Mouse (Mus musculus) left cerebral cortex, postnatal 14 days (tissue): Measurements from ENCODE around the gene Abhd18. TPM values are rescaled to one million over a fixed set of nuclear protein-coding genes. Genes with fewer than 3 reads are reported as not detected.
"Not testable (repeated sequence)": the region's sequence is repeated elsewhere in the genome, so short reads cannot be mapped to it uniquely, and the experiment has no call there.

Experiments
- DNase-seq, 2 experiments: peaks; one replicate each; pipeline ENCODE4 v3.0.0; 2021 to 2022; ENCODE audit warnings: low spot score in 2 of 2, mixed read lengths in 1 of 2
- intact Hi-C: fragments of 180-260 bp; cut with DNase I; formaldehyde crosslinking; loops from one replicate; pipeline ENCODE4 v1.15.1; 2025
- long read RNA-seq, 2 experiments: library from polyadenylated mRNA; stranded (forward); transcript quantifications; one replicate each; pipeline ENCODE4 v2.0.0; 2021
- total RNA-seq, 2 experiments: library from RNA; stranded (reverse); gene quantifications; 2 replicates each; pipeline ENCODE4 v1.2.3; 2021

Gene Abhd18
- 10 to 100 TPM; 11.3 to 14.8 TPM for total RNA-seq
- long read RNA-seq, experiment 1, partial matches to known transcripts: 0 of 10 reads
- long read RNA-seq, experiment 1, other reads (novel, unspliced or antisense): 4 of 10 reads
- long read RNA-seq, experiment 2, transcript Abhd18-201 (13 exons, 3,277 nt): major isoform, 5 of 9 reads
- long read RNA-seq, experiment 2, partial matches to known transcripts: 0 of 9 reads
- long read RNA-seq, experiment 2, other reads (novel, unspliced or antisense): 3 of 9 reads

DNA sequence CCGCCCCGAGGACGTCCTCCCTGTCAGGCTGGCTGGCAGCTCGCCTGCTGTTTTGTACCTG, at the start of gene Abhd18:
Gene Abhd18, plus strand, starts transcription at position 14 of the 61 bp plus-strand sequence.
- intact Hi-C loops: loop anchor here (10.0 kb wide), 1 partner anchor 48 kb away; no protein-coding TSS in a partner anchor
- not testable (repeated sequence) for DNase-seq

DNA sequence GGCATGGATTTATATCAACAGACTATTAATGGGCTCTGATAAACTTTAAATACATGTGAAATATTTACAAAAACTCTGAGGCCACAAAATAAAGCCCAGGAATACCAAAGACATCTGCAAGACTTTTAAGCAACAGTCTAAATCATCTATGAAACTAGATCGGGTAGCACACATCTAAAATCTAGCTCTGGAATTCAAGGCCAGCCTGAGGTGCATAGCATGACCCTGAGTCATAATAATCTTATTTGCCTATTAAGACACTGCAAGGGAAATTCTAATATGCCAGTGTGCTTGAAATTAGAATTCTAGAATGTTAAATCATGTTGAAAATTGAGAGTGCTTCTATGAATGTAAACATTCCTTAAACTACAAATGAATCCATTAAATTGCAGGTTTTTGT, 48.7 kb upstream of the Abhd18 start:
- intact Hi-C loops: no loop called here
- DNase-seq: no peak

DNA sequence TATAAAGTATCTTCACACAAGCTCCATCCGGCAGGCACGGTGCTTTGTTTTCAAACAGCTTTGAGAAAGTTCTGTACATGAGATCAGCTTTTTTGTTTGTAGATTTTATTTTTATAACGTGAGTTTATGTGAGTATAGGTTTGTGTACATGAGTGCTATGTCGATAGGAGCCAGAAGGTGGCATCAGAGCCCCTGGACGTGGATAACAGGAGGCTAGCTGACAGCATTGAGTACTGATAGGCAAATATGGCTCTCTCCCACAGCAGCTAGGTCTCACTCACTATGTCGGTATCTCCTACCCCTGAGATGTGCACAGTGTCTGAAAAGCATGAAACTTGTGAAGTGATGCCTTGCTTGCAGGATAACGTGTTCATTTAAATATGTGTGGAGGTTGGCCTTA, 48.3 kb upstream of the Abhd18 start:
- peak; percentile 44 to 58 for DNase-seq
- intact Hi-C loops: no loop called here

DNA sequence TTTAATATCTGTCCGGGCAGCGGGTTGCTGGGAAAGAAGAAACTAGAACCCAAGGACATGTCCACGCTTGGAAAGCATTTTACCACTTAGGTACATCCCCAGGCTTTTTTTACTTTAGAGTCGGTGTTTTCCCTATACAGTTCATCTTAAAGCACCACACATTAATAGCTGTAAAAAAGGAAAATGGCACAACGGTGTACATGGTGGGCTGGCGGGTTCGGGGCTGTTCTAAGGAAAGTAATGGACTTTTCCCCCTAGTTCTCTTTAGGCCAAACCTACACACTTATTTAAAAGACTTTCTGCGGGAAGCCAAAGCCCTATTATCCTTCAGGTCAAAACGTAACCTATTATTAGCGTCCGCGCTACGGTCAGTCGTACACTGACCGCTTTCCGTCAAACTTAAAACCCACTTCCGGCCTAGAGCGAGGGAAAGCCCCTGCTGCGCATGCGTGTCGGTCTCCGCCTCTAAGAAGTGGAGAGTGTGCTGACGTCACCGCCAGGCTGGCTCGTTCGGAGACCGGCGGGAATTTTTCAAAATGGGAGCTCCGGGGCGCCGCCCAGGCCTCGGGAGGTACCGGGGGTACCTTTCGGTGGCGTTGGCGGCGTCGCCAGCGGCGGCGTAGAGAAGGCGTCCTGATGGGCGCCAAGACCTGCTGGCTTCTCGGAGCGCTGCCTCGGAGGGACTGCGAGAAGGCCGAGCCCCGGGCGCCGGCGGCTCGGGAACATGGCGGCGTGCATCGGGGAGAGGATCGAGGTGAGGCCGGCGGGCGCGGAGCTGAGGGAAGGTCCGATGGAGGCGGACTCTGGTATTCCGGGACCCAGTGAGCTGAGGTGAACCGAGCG, 47.0 kb upstream of the Abhd18 start, which contains the start of gene Plk4:
Gene Plk4, plus strand, starts transcription at position 490 of the 843 bp plus-strand sequence.
- intact Hi-C loops: no loop called here
- peak; percentile 96 to 97 for DNase-seq

- intact Hi-C loops: no loop called here
- DNase-seq: peak in 1 of 2 experiments; percentile 30
Measured at GRCm38 (mm10) chr3:40800373-40800823, 46.4 kb upstream of the Abhd18 start.

DNA sequence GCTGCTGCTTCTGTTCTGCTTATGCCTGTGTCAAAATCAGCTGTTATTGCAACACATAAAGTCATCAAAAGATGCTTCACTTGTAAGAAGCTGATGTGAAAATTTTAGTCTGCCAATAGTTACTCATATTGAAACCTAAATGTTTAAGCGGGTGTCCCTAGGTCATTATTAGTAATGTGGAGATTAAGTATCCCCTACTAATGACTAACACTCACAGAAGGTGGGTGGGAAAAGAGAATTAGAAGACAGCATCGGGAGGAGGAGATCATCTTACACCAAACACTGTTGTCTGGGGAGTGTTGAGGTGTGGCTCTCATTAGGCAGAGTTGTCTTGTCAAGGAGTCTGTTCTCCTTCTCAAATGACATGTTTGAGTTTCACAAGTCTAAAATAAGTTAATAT, 39.9 kb upstream of the Abhd18 start:
- no peak for DNase-seq
- intact Hi-C loops: no loop called here

GRCm38 (mm10) chr3:40808686-40809085, 38.1 kb upstream of the Abhd18 start:
- intact Hi-C loops: no loop called here

DNA sequence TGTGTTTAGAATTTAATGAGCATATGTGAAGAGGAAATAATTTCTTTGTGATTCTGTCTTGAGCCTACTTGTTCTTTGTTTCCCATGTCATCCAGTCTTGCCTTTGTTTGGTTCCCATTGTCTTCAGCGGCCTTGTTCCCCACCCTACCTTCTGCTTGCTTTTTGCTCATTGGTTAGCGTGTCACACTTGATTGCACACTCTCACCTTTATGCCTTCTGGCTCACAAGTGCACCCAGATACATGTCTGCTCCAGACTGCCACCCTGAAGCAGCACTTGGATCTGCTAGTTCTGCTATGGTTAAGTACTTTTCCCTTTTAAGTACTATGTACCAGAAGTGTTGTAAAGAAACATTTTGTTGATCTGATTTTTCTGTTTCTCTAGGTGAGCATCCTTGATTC, 36.9 kb upstream of the Abhd18 start:
- intact Hi-C loops: no loop called here
- DNase-seq: no peak

More at GRCm38 (mm10) chr3:40808686-40809085, 38.1 kb upstream of the Abhd18 start:
- no peak for DNase-seq

GRCm38 (mm10) chr3:40813275-40813674, 33.5 kb upstream of the Abhd18 start:
- no peak for DNase-seq
- intact Hi-C loops: no loop called here

GRCm38 (mm10) chr3:40845521-40845920, 1.2 kb upstream of the Abhd18 start:
- intact Hi-C loops: loop anchor here (10.0 kb wide), 1 partner anchor 49 kb away; no protein-coding TSS in a partner anchor

DNA sequence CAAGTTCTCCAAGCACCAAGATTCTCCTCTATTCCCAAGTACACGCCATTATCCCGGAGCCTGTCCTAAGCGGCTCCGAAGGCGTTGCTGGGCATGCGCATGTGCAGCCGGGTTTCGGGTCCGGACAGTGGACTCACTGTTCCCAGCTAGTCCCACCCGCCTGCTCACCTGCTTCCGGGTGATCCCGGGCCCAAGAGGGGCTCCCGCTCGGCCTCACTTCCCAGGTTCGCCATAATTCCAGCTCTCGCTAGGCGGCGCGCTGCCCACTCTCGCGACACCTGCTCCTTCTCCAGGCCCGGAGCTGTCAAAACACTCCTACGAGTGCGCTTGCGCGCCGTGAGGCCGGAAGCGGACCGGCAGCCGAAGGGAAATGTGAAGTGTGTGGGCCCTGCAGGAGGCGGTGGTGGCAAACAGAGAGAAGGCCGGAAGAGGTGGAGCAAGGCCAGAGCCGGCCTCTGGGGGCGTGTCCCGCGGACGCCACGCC, 255 bp upstream of the Abhd18 start, which contains the start of gene Mfsd8:
Gene Mfsd8, minus strand, starts transcription at position 414 of the 484 bp plus-strand sequence.
- intact Hi-C loops: loop anchor here (10.0 kb wide), 1 partner anchor 48 kb away; no protein-coding TSS in a partner anchor
- DNase-seq: peak; percentile 95 to 99

More at GRCm38 (mm10) chr3:40845521-40845920, 1.2 kb upstream of the Abhd18 start:
- DNase-seq: not testable (repeated sequence)

- DNase-seq: peak; percentile 38 to 43
- intact Hi-C loops: loop anchor here (10.0 kb wide), 1 partner anchor 48 kb away; no protein-coding TSS in a partner anchor
Measured at GRCm38 (mm10) chr3:40847018-40847417, 248 bp downstream of the Abhd18 start.

- not testable (repeated sequence) for DNase-seq
- intact Hi-C loops: loop anchor here (10.0 kb wide), 1 partner anchor 47 kb away; no protein-coding TSS in a partner anchor
Measured at GRCm38 (mm10) chr3:40847936-40848335, 1.2 kb downstream of the Abhd18 start.

GRCm38 (mm10) chr3:40853123-40853738, 6.5 kb downstream of the Abhd18 start:
- intact Hi-C loops, DNase-seq: not testable (repeated sequence)

DNA sequence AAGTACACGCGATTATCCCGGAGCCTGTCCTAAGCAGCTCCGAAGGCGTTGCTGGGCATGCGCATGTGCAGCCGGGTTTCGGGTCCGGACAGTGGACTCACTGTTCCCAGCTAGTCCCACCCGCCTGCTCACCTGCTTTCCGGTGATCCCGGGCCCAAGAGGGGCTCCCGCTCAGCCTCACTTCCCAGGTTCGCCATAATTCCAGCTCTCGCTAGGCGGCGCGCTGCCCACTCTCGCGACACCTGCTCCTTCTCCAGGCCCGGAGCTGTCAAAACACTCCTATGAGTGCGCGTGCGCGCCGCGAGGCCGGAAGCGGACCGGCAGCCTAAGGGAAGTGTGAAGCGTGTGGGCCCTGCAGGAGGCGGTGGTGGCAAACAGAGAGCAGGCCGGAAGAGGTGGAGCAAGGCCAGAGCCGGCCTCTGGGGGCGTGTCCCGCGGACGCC, 47.1 kb downstream of the Abhd18 start:
- peak; percentile 98 to 99 for DNase-seq
- intact Hi-C loops: loop anchor here (10.0 kb wide), 1 partner anchor 49 kb away; the partner anchor contains the start of genes Abhd18 and Mfsd8

GRCm38 (mm10) chr3:40894336-40894735, 47.6 kb downstream of the Abhd18 start:
- DNase-seq: peak in 1 of 2 experiments; percentile 3

GRCm38 (mm10) chr3:40902443-40902842, 55.7 kb downstream of the Abhd18 start, which contains the start of gene 1700034I23Rik:
1700034I23Rik (minus strand) TSS chr3:40902543.
- DNase-seq, intact Hi-C loops: not testable (repeated sequence)

More at GRCm38 (mm10) chr3:40894336-40894735, 47.6 kb downstream of the Abhd18 start:
- intact Hi-C loops: loop anchor here (10.0 kb wide), 1 partner anchor 50 kb away; the partner anchor contains the start of genes Abhd18 and Mfsd8

DNA sequence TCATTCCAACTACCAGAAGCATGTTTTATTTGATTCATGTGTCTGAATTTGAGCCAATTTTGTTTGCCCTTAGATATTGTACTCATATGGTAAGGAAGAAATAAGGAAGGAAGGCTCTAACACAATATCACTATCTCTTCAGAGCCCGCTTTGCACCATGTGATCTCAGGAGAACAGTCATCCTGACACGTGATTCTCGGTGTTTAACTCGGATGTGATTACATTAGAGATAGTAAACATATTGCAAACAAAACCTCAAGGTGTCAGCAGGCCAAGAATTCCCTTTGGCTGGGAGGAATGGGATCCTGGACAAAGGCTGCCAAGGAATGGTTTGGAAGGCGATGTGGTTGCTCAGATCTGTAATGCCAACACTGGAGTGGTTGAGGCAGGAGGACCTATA, 91.4 kb downstream of the Abhd18 start:
- no peak for DNase-seq
- intact Hi-C loops: no loop called here

- intact Hi-C loops: no loop called here
- no peak for DNase-seq
Measured at GRCm38 (mm10) chr3:40938592-40938991, 91.8 kb downstream of the Abhd18 start.
